Mouse (Mus musculus) effector memory CD4-positive, alpha-beta T cell, adult 5 months (primary cell): Measurements from ENCODE around the gene Zfp677. TPM values are rescaled to one million over a fixed set of nuclear protein-coding genes. Genes with fewer than 3 reads are reported as not detected.

Experiments used
- polyA plus RNA-seq: library from polyadenylated mRNA; unstranded; fragments of 100-300 nt; shearing (Covaris generic); gene quantifications from one replicate; pipeline ENCODE4 v1.2.1, GENCODE M21; 2017

The Zfp677 gene
- polyA plus RNA-seq, result 10.1 TPM

GRCm38 (mm10) chr17:21383391-21384056 lies at the start of gene Zfp677:
Gene Zfp677 (plus strand): TSS chr17:21383748.

GRCm38 (mm10) chr17:21422664-21423599 lies 39.4 kb downstream of the Zfp677 start, which contains the start of gene Zfp54:
Gene Zfp54 (plus strand): TSS chr17:21423227.

Other genes with a start within 250 kb of the Zfp677 start
- gene Vmn1r234, start 157.7 kb upstream of the Zfp677 start, polyA plus RNA-seq, result not detected
- not detected for gene Vmn1r235, start 127.3 kb upstream of the Zfp677 start, polyA plus RNA-seq
- not detected for gene Vmn1r236, start 100.8 kb upstream of the Zfp677 start, polyA plus RNA-seq
- not detected for gene Vmn1r237, start 71.9 kb upstream of the Zfp677 start, polyA plus RNA-seq
- 4.7 TPM for gene Zfp54, start 39.5 kb downstream of the Zfp677 start, polyA plus RNA-seq
- 49.0 TPM for gene Zfp51, start 66.6 kb downstream of the Zfp677 start, polyA plus RNA-seq
- gene Zfp53, start 105.2 kb downstream of the Zfp677 start, polyA plus RNA-seq, result 66.9 TPM
- 11.4 TPM for gene Zfp52, start 151.8 kb downstream of the Zfp677 start, polyA plus RNA-seq
- gene Zfp948, start 183.3 kb downstream of the Zfp677 start, polyA plus RNA-seq, result 1.1 TPM